Mouse (Mus musculus): ENCODE data around the gene Sesn1. TPM values are rescaled to one million over a fixed set of nuclear protein-coding genes. Genes with fewer than 3 reads are reported as not detected.
"Not testable (repeated sequence)": the region's sequence is repeated elsewhere in the genome, so short reads cannot be mapped to it uniquely, and the experiment has no call there.

Gene Sesn1
- polyA plus RNA-seq, 1 experiment from 2014 or later: 28.6 TPM

- in situ Hi-C loops (cut with MboI; ENCODE audit: low pct_unique_long_range_greater_than_20kb): no loop called here
- DNase-seq (ENCODE audit: low read depth, low spot score) (no peak), ATAC-seq (no peak)
- TF ChIP-seq CTCF (IDR thresholded peaks at IDR 0.05): no peak
- CTCF ChIA-PET: no interaction called here
- no peaks in the 10 kb centered on the region for H3K27me3 ChIP-seq
- POLR2A ChIA-PET: no interaction called here
Measured at GRCm38 (mm10) chr10:41821171-41821570, 11.4 kb downstream of the Sesn1 start.

- in situ Hi-C loops (cut with MboI; ENCODE audit: low pct_unique_long_range_greater_than_20kb): no loop called here
- ATAC-seq (no peak), DNase-seq (ENCODE audit: low read depth, low spot score) (no peak)
- ChIA-PET CTCF (interaction anchor here (0.7 kb wide), 1 partner anchor 8 kb away, joined by 6 read pairs; no protein-coding TSS in a partner anchor), POLR2A (interaction anchor here (0.7 kb wide), 1 partner anchor 60 kb away, joined by 3 read pairs; no protein-coding TSS in a partner anchor)
- H3K27me3 ChIP-seq: no peaks in the 10 kb centered on the region
- TF ChIP-seq CTCF (IDR thresholded peaks at IDR 0.05): no peak
Measured at GRCm38 (mm10) chr10:41822573-41823281, 13.0 kb downstream of the Sesn1 start.

GRCm38 (mm10) chr10:41823282-41823675, 13.5 kb downstream of the Sesn1 start:
- POLR2A ChIA-PET: interaction anchor here (0.7 kb wide), 1 partner anchor 60 kb away, joined by 3 read pairs; no protein-coding TSS in a partner anchor
- in situ Hi-C loops (cut with MboI; ENCODE audit: low pct_unique_long_range_greater_than_20kb); CTCF ChIA-PET; DNase-seq (ENCODE audit: low read depth, low spot score); H3K27me3 ChIP-seq; ATAC-seq: not testable (repeated sequence)

GRCm38 (mm10) chr10:41823916-41824315, 14.2 kb downstream of the Sesn1 start:
- no peaks in the 10 kb centered on the region for H3K27me3 ChIP-seq
- DNase-seq (ENCODE audit: low read depth, low spot score) (no peak), ATAC-seq (no peak)
- in situ Hi-C loops (cut with MboI; ENCODE audit: low pct_unique_long_range_greater_than_20kb): no loop called here
- ChIA-PET CTCF (interaction anchor here (2.0 kb wide), 1 partner anchor 12 kb away, joined by 6 read pairs; no protein-coding TSS in a partner anchor), POLR2A (no interaction called here)
- no peak for TF ChIP-seq CTCF (IDR thresholded peaks at IDR 0.05)

GRCm38 (mm10) chr10:41825041-41825440, 15.3 kb downstream of the Sesn1 start:
- DNase-seq (ENCODE audit: low read depth, low spot score): no peak
- CTCF ChIA-PET: interaction anchor here (2.0 kb wide), 1 partner anchor 13 kb away, joined by 6 read pairs; no protein-coding TSS in a partner anchor
- no peak for ATAC-seq
- no peak for TF ChIP-seq CTCF (IDR thresholded peaks at IDR 0.05)
- POLR2A ChIA-PET: interaction anchor here (0.6 kb wide), 1 partner anchor 120 kb away, joined by 3 read pairs; no protein-coding TSS in a partner anchor
- in situ Hi-C loops (cut with MboI; ENCODE audit: low pct_unique_long_range_greater_than_20kb): no loop called here
- H3K27me3 ChIP-seq: no peaks in the 10 kb centered on the region

GRCm38 (mm10) chr10:41825996-41826395, 16.3 kb downstream of the Sesn1 start:
- DNase-seq (ENCODE audit: low read depth, low spot score): no peak
- ChIA-PET CTCF (no interaction called here), POLR2A (interaction anchor here (0.6 kb wide), 1 partner anchor 119 kb away, joined by 3 read pairs; no protein-coding TSS in a partner anchor)
- TF ChIP-seq CTCF (IDR thresholded peaks at IDR 0.05): no peak
- H3K27me3 ChIP-seq: no peaks in the 10 kb centered on the region
- ATAC-seq: no peak
- in situ Hi-C loops (cut with MboI; ENCODE audit: low pct_unique_long_range_greater_than_20kb): no loop called here

GRCm38 (mm10) chr10:41826526-41827116, 16.9 kb downstream of the Sesn1 start:
- ChIA-PET CTCF (no interaction called here), POLR2A (no interaction called here)
- ATAC-seq (no peak), DNase-seq (ENCODE audit: low read depth, low spot score) (no peak)
- H3K27me3 ChIP-seq: no peaks in the 10 kb centered on the region
- TF ChIP-seq CTCF (IDR thresholded peaks at IDR 0.05): no peak
- in situ Hi-C loops (cut with MboI; ENCODE audit: low pct_unique_long_range_greater_than_20kb): no loop called here

GRCm38 (mm10) chr10:41827784-41828183, 18.0 kb downstream of the Sesn1 start:
- H3K27me3 ChIP-seq: no peaks in the 10 kb centered on the region
- DNase-seq (ENCODE audit: low read depth, low spot score) (no peak), ATAC-seq (no peak)
- CTCF ChIA-PET: interaction anchor here (1.0 kb wide), 1 partner anchor 132 kb away, joined by 3 read pairs; no protein-coding TSS in a partner anchor
- no peak for TF ChIP-seq CTCF (IDR thresholded peaks at IDR 0.05)
- POLR2A ChIA-PET: no interaction called here
- in situ Hi-C loops (cut with MboI; ENCODE audit: low pct_unique_long_range_greater_than_20kb): no loop called here

- ChIA-PET POLR2A (interaction anchor here (0.6 kb wide), 1 partner anchor 466 kb away, joined by 3 read pairs; no protein-coding TSS in a partner anchor), CTCF (interaction anchor here (1.2 kb wide), 1 partner anchor 9 kb away, joined by 3 read pairs; no protein-coding TSS in a partner anchor)
- ATAC-seq (no peak), DNase-seq (ENCODE audit: low read depth, low spot score) (no peak)
- in situ Hi-C loops (cut with MboI; ENCODE audit: low pct_unique_long_range_greater_than_20kb): no loop called here
- no peak for TF ChIP-seq CTCF (IDR thresholded peaks at IDR 0.05)
- H3K27me3 ChIP-seq: no peaks in the 10 kb centered on the region
Measured at GRCm38 (mm10) chr10:41829191-41829590, 19.5 kb downstream of the Sesn1 start.

- in situ Hi-C loops (cut with MboI; ENCODE audit: low pct_unique_long_range_greater_than_20kb): loop anchor here (5.0 to 10.0 kb wide), 3 partner anchors 65 to 467 kb away; no protein-coding TSS in a partner anchor
- TF ChIP-seq CTCF (IDR thresholded peaks at IDR 0.05): no peak
- no peak for DNase-seq (ENCODE audit: low read depth, low spot score)
- ChIA-PET CTCF (interaction anchor here (1.0 to 2.0 kb wide), 4 partner anchors 132 to 466 kb away, joined by 3 to 6 read pairs (median 3); no protein-coding TSS in a partner anchor), POLR2A (interaction anchor here (0.6 kb wide), 1 partner anchor 79 kb away, joined by 3 read pairs; no protein-coding TSS in a partner anchor)
- H3K27me3 ChIP-seq: no peaks in the 10 kb centered on the region
- ATAC-seq: no peak
Measured at GRCm38 (mm10) chr10:41829980-41830379, 20.2 kb downstream of the Sesn1 start.

All from Patski (cell line).